Mouse (Mus musculus) cerebellum, adult 2 months (tissue): ENCODE results near the gene Clpx.

ENCODE experiments used
- CTCF ChIP-seq: fragments of 200-500 bp; IDR thresholded peaks from 2 replicates; pipeline ENCODE4 v1.5.1; 2011; ENCODE audit warnings: low read depth, mild to moderate bottlenecking, control low read depth, low read length, moderate library complexity, borderline replicate concordance; ENCODE audit not compliant: insufficient read depth
- POLR2A ChIP-seq: fragments of 200-500 bp; IDR thresholded peaks from 2 replicates; pipeline ENCODE4 v1.6.1; 2011; ENCODE audit warnings: low read length, control low read depth, borderline replicate concordance; ENCODE audit not compliant: insufficient read depth

GRCm38 (mm10) chr9:65304300-65304699, 10.2 kb downstream of the Clpx start:
- TF ChIP-seq CTCF: no peak
- no peak for TF ChIP-seq POLR2A
